Mouse (Mus musculus): ENCODE measurements around the gene Kazald1.

Gene Kazald1

GRCm38 (mm10) chr19:45048644-45049365, 26.2 kb upstream of the Kazald1 start:
- DNase-seq (ENCODE audit: low spot score): no peak

GRCm38 (mm10) chr19:45049523-45049922, 25.5 kb upstream of the Kazald1 start:
- DNase-seq (ENCODE audit: low spot score): no peak

GRCm38 (mm10) chr19:45053451-45053850, 21.6 kb upstream of the Kazald1 start:
- no peak for DNase-seq (ENCODE audit: low spot score)

- no peak for DNase-seq (ENCODE audit: low spot score)
Observed at GRCm38 (mm10) chr19:45054892-45055690, 19.9 kb upstream of the Kazald1 start.

- no peak for DNase-seq (ENCODE audit: low spot score)
Observed at GRCm38 (mm10) chr19:45056364-45056763, 18.7 kb upstream of the Kazald1 start.

GRCm38 (mm10) chr19:45056908-45057698, 17.9 kb upstream of the Kazald1 start:
- no peak for DNase-seq (ENCODE audit: low spot score)

GRCm38 (mm10) chr19:45057724-45058112, 17.3 kb upstream of the Kazald1 start:
- DNase-seq (ENCODE audit: low spot score): no peak

- peak; percentile 95 for DNase-seq (ENCODE audit: low spot score)
Observed at GRCm38 (mm10) chr19:45058113-45058839, 16.8 kb upstream of the Kazald1 start.

- DNase-seq (ENCODE audit: low spot score): peak; percentile 61
Observed at GRCm38 (mm10) chr19:45058841-45059240, 16.2 kb upstream of the Kazald1 start.

GRCm38 (mm10) chr19:45063565-45064292, 11.3 kb upstream of the Kazald1 start:
- DNase-seq (ENCODE audit: low spot score): no peak

- no peak for DNase-seq (ENCODE audit: low spot score)
Observed at GRCm38 (mm10) chr19:45065226-45065625, 9.8 kb upstream of the Kazald1 start.

GRCm38 (mm10) chr19:45067170-45067569, 7.9 kb upstream of the Kazald1 start:
- no peak for DNase-seq (ENCODE audit: low spot score)

- no peak for DNase-seq (ENCODE audit: low spot score)
Observed at GRCm38 (mm10) chr19:45067758-45068510, 7.1 kb upstream of the Kazald1 start.

- peak; percentile 85 for DNase-seq (ENCODE audit: low spot score)
Observed at GRCm38 (mm10) chr19:45073871-45074542, 1.0 kb upstream of the Kazald1 start.

GRCm38 (mm10) chr19:45075323-45076035, 438 bp downstream of the Kazald1 start:
- peak; percentile 38 for DNase-seq (ENCODE audit: low spot score)

- no peak for DNase-seq (ENCODE audit: low spot score)
Observed at GRCm38 (mm10) chr19:45076036-45076575, 1.1 kb downstream of the Kazald1 start.

GRCm38 (mm10) chr19:45076586-45077510, 1.8 kb downstream of the Kazald1 start:
- DNase-seq (ENCODE audit: low spot score): peak; percentile 72
